Mouse (Mus musculus) fibroblast of lung, adult 2 months (primary cell): Measurements from ENCODE around the gene Thap8.
"Not testable (repeated sequence)": the region's sequence is repeated elsewhere in the genome, so short reads cannot be mapped to it uniquely, and the experiment has no call there.

Experiments used
- DNase-seq: peaks from one replicate; pipeline ENCODE4 v3.0.0-alpha.2; 2011; ENCODE audit warnings: low read depth

The Thap8 gene

DNA sequence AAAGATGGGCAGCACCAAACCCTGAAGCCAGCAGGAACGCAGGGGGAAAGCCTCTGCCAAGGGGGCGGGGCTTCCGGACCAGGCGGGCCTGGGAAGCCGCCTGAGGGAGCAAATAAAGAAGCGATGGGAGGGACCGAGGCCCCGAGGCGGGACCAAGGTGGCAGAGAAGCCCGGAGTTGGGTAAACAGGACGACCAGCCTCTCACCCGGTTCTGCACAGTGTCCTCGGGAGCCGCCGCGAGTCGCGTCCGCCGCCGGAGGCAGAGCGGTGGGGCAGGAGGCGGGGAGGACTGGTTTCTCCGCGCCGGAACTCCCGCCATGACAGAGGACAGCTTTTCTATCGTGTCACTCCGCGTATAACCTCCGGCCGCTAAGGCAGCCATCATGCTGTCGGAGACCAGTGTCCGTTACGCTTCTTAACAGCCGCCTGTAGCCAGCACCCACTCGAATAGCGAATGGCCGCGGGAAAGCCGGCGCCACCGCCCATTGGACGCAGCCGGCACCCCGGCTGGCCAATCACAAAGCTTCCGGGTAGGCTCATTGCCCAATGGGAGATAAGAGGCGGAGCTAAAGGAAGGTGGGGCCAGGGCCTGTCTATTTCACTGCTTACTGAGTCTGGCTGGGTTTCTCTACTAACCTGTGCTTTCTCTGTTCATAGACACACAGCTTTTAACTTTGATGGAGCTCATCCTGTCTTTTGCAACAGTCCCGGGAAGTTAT lies at the start of gene Thap8, which contains the start of gene Wdr62:
Thap8 (plus strand) TSS at position 144 of the 719 bp plus-strand sequence.
Wdr62 (minus strand) TSS at position 469 of the 719 bp plus-strand sequence.
- peak; percentile 88 for DNase-seq

DNA sequence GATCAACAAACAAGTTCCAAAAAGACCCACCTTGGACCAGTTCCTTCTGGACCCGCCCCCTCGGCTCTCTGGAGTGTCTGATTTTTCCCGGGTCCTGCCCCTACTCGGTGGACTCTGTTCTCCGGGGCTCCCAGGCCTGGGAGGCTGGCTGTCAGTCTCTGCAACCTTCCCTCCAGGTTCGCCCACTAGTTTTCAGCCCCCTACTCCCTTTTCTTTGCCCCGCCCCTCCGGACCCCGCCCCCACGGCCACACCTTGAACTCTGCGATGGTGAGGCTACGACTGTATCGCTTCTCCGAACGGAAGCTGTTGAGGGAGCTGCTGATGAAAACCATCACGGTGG lies 48.6 kb upstream of the Thap8 start:
- DNase-seq, result no peak

DNA sequence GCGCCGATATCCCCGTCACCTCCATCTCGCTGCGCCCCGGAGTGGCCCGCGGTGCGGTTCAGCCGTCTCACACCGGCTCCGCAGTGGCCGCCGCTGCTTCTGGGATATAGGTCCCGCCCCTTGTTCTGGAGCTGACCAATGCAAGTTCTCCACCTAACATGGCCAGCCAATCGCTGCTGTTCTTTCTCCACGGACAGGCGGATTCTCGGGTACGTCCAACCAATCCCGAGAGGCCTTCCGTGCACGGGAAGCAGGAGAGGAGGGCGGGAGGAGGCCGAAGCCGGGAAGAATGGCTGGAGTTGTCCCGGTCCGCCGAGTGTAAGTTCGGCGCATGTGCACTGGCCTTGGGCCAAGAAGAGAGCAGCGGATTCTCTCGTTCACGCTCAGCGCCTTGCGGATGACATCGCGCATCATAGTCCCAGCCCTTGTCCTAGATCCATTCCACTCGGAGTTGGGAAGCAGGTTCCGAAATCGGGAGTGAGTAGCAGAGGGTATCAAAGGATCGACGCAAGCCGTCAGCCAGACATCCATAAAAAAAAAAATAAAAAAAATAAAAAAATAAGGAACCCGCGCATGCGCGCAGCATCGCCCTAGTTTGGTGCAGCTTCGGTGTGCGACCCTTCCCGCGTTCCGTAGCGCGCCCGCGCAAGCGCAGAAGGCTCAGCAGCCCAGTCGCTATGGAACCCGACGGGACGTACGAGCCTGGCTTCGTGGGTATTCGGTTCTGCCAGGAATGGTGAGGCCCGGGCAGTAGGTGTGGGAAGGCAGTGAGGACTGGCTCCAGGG lies 48.0 kb upstream of the Thap8 start, which contains the start of the genes Polr2i and Tbcb:
Polr2i (plus strand) TSS at position 280 of the 786 bp plus-strand sequence.
Tbcb (minus strand) TSS at position 604 of the 786 bp plus-strand sequence.
- peak; percentile 99 for DNase-seq

DNA sequence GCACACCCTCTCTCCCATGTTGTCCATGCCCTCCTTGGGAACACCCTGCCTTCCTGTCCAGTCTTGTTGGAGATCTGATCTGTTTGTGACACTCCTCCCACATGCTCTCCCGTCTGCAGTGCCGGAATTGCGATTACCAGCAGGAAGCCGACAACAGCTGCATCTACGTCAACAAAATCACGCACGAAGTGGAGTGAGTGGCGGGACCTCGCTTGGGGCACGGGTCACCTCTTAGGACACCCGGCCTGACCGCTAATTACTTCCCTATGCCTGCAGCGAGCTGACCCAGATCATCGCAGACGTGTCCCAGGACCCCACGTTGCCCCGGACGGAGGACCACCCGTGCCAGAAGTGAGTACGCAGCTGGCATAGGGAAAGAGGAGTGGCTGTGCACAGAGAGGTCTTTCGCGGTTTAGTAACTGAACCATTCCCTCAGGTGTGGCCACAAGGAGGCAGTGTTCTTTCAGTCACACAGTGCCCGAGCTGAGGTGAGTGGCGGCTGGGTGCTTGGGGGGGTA lies 47.2 kb upstream of the Thap8 start:
- DNase-seq, result peak; percentile 33

DNA sequence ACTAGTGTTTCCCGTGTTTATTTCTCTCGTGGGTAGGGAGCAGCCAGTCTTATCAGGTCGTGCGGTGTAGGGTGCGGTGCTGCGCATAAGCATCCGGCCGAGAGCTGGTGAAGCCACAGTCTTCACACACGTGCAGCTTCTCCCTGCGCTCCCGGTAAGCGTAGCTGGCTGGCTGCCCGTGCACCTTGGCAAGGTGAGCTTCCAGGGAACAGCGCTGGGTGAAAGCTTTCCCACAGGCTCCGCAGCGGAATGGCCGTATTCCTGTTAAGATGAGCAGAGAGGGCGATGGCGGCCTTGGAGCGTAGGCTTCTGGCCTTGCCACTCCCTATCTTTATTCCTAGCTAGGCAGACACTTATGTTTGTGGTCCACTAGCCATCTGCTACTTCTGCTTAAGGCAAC lies 46.5 kb upstream of the Thap8 start:
- DNase-seq, result no peak

DNA sequence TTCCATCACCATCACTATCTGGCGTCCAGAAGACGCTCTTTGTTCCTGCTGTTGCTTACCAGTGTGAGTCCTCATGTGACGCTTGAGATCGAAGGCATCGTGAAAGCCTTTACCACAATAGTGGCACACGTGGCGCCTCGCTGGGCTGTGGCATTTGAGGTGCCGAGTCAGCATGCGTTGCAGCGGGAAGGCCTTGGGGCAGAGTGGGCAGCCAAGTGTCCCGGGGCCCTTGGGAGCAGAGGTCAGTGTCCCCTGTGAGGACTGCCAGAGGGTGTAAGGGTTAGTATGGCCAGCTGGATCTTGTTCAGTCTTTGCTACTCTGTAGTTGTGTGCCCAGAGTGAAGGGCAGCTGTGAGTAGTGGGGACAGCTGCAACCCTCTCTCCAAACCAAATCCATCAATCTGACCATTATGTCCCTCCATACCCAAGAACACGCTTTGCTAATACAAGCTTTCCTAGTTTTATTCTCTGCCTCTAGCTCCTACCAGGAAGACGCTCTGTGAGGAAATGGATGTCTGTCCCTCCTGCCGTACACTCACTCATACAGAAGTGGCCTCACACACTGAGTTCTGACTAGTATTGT lies 45.5 kb upstream of the Thap8 start:
- no peak for DNase-seq

DNA sequence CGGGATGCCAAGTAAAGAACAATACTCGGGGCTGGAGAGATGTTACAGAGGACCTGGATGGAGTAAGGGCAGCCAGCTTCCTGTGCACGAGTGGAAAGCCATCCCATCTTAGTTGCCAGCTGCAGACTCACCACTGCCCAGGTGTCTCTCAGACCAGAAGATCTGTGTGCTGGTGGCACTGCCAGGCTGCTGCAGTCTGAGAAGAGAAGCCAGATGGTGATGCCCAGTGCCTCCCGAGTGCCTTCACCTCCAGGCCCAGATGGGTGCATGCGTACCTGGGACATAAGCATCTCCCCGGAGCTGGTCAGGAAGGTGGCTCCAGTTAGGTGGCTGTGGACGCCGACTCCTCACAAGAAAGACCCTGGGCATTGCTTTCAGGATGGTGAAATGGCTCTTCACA lies 44.8 kb upstream of the Thap8 start:
- DNase-seq, result no peak

DNA sequence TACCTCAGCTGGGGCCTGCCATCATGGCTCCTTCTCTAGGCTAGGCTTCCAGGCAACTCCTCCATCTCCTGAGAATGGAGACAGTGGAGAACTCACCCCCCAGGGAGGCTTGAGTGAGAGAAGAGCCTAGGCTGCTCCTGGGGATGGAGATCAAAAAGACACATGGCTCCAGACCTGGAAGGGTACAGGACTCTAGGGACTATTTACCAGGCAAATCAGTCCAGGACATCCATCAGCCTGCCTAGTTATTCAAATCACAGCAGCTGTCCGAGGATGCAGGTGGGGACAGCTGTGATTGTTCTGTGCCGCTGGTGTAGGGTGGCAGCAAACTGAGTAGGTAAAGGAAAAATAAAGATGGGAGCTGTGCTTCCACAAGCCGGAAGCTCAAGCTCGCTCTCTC lies 44.3 kb upstream of the Thap8 start, which contains the start of gene Ovol3:
Ovol3 (minus strand) TSS at position 101 of the 400 bp plus-strand sequence.
- DNase-seq, result no peak

DNA sequence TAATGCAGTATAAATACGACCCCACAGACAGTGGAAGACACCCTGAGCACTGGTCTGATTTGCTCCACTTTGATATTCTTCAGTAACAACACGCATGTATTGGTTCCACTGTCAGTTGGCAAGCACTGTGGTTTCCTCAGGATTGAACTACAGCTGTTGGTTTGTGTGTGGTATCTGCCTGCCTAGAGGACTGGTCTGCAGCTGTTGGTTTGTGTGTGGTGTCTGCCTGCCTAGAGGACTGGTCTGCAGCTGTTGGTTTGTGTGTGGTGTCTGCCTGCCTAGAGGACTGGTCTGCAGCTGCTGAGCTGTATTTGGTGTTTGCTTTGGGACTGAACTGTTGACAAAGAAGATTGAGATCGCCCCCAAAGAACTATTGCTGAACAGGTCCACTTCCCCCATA lies 42.5 kb upstream of the Thap8 start:
- not testable (repeated sequence) for DNase-seq

DNA sequence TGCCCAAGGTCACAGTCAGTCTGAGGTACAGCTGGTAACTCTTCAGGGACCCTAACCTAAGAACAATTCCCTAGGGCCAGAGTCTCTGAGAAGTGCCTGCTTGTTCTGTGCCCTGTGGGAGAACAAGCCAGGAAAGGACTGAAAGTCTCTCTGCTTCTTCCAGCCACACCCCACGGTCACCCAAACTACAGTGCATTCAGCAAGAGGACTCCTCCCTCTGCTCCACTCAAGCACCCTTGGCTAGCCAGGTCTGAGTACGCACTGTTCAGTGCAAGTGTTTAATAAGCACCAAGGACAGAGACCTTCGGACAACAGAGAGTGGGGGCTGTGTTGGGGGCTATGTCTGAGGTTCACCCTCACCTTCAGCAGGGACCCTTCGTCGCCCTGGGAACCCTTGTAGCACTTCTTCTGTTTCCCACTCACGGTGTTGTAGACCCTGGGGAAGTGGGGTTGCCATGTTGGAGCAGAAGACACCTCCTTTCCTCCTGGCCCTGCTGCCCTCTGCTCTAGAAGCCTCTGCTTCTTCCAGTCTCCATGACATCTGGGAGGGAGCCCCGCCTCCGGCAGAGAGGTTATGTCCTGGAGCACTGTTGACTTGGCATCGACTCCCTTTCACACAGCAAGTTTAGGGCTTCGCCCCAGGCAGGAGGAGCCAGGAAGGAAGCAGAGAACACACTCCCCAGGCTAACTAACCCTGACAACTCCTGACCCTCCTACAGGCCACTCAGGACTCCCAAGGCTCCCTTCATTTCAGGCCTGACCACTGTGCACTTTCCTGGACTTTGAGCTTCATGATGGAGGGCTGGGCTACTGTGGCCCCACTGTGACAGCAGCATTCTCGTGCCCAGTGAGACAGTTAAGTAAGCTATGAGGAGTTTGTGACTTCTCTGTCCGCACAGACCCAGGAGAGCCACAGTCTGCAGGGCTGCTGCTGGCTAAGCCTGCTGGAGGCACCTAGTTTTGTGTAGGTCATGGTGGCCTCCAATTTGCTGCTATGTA lies 27.6 kb upstream of the Thap8 start:
- DNase-seq, result no peak

DNA sequence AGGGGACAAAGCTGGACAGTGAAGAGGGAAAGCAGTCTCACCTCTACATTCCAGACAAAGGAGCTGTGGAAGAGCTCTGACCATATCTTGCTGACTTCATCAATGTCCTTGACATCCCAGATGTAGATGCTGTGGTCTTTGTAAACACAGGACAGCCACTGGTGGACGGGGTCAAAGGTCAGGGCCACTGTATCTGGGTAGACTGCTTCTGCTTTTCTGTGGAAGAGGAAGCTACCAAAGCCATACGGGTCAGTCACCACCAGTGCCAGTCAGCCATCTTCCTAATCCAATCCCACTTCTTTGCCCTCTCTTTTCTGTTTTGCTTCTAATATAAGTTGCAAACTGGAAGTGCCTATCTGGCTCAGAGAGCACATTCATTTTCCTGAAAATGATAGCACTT lies 14.9 kb upstream of the Thap8 start:
- no peak for DNase-seq

DNA sequence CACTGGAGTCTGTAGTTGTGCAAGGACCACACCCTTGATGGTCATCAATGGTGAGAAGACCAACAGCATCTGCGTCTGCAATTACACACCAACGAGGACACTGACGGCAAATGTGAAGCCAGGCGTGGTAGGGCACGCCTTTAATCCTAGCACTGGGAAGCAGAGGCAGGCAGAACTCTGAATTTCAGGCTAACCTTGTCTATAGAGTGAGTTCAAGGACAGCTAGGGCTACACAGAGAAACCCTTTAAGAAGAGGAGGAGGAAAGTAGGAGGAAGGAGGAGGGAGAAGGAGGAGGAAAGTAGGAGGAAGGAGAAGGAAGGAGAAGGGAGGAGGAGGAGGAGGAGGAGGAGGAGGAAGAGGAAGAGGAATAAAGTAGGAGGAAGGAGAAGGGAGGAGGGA lies 14.4 kb upstream of the Thap8 start:
- no peak for DNase-seq

DNA sequence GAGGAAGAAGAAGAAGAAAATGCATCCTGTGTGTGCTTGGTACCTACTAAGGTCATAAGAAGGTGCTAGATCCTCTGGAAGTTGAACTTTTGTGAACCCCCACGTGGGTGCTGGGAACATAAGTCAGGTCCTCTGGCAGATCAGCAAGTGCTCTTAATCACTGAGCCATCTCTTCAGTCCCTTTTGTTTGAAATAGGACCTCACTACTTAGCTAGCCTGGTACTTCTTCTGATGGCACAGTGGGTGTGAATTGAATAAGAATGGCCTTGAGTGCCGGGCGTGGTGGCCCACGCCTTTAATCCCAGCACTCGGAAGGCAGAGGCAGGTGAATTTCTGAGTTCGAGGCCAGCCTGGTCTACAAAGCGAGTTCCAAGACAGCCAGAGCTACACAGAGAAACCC lies 14.0 kb upstream of the Thap8 start:
- DNase-seq, result no peak

DNA sequence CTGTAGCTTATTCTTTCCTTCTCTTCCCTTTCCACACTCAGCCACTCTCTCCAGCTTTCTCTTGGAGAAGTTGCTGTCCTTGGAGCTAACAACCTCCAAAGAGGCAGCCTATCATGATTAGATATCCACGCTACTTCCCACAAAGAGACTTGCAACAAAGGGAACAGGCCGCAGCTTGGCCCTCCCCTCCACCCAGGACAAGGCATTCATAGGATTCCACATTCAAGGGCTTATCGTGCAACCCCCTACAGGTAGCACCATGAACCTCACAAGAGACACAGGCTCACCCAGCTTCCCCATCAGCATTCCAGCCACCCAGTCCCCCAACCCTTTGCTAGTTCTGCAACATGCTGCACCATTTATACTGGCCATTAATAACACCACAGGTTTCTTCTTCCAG lies 13.1 kb upstream of the Thap8 start:
- no peak for DNase-seq

DNA sequence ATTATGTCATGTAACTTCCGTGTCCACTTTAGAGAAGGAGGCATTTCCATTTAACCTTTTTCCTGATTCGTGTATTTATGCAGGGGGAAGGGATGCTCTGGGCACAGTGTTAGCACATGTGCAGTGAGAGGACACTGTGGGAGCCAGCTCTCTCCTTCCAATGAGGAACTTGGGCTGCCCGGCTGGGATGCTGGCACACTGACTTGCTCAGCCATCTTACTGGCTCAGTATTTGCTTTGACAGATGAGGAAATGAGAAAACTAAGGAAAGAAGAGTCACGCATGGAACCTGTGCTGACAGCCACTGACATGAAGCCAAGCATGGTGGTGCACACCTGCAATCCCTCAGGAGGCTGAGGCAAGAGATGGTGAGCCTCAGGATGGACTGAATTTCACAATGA lies 10.3 kb upstream of the Thap8 start:
- no peak for DNase-seq

DNA sequence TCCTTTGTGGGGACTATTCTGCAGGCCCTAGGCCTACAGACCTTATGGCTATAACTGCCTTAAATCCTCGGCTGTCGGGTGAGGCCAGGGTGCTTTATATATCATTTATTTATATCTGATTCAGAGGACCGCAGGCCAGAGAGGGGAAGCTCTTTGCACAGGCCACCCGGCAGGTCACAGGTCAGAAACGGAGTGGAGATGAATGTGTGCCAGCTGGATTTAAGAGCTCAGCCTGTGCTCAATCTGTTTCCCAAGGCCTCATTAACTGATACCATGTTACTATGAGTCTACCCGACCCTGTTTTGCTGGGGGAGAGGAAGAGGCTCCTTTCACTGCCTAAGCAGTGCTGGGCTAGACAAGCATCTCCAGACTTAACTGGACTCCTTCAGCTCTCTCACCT lies 5.5 kb upstream of the Thap8 start:
- no peak for DNase-seq

DNA sequence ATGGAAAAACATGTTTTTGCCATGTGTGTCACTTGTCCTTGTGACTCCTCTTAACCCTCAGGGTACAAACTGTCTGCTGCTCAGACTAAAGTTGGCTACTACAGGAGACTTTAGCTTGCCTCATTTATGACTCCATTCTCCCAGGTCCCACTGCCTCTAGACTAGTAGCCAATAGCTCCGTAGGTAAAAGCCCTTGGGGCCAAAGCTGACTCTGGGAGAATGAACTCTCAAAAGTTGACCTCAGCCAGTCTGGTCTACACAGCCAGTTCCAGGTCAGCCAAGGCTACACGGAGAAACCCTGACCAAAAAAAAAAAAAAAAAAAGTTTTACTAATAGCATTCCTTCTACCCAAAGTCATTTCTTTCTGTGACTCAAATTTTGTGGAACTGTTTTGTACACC lies 983 bp upstream of the Thap8 start:
- no peak for DNase-seq

DNA sequence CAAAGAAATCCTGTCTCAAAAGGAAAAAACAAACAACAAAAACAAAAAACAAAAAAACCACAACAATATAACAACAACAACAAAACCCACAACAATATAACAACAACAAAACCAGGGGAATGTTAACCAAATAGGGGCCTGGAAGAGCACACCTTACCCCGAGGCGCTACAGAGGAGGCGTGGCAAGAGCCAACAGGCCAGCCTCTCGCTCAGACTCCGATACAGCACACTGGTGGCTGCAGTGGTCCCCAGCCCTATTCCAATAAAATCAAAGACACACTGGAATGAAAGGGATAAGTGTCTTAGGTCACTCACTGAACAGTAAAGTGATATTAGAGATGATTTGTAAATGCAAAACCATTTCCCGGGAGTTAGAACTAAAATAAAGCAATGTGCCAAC lies 358 bp upstream of the Thap8 start:
- no peak for DNase-seq

DNA sequence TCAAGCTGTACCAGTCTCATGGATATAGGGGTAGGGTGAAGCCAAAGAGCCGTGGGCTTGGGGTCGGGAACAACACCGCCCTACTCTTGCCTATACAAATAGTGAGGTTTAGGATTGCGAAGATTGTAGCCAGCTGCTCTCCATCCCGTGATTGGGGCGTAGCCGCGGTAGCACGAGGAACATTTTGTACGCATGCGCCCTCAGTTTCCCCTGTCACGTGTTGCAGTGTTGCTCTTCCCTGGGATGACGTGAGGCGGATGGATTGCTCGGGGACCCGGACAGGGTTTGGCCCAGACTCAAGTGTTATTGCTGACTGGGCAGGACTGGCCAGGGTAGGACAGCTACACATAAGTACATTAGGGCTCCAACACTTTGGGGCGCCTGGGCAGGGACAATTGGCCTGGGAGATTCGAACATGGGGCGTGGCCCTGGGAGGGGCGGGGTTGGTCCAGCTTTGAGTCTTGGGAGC lies 810 bp downstream of the Thap8 start:
- DNase-seq, result peak; percentile 89

DNA sequence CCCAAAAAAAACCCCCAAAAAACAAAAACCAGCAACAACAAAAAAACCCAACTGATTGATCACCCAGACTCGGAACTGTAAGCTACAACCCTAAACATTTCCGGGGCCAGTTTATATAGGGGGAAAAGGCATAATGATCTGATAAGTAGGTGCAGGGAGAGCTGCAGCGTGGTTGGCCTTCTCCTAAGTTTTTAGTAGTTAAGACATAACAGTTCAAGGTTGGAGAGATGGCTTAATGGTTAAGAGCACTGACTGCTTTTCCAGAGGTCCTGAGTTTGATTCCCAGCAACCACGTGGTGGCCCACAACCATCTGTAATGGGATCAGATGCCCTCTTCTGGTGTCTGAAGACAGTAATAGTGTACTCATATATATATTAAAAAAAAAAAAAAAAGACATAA lies 1.6 kb downstream of the Thap8 start:
- no peak for DNase-seq

DNA sequence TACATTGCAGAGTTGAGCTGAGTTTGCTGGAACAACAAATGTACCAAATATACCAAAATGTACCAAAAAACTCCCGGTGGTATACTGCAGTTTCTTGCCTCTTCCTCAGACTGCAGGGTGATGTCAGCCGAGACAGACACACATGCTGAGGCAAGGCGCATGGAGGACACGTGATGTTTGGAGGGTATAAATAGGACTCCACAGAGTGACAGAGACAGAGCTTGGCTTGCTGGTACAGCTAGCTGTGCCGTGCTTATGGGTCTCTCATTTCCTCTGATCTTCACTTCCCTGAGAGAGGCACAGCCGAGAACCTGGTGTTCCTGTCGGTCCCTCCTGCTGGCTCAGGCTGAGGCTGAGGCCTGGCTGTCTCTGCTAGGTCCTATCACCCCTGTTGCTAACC lies 2.8 kb downstream of the Thap8 start:
- no peak for DNase-seq
